Mouse (Mus musculus) adrenal gland, adult (tissue): ENCODE data around the gene Zfp579.
A peak's percentile ranks its signal among the peaks of the same experiment; 100 is the strongest.
"Not testable (repeated sequence)": the region's sequence is repeated elsewhere in the genome, so short reads cannot be mapped to it uniquely, and the experiment has no call there.

Source experiments
- DNase-seq, 2 experiments: peaks; one replicate each; pipeline ENCODE4 v3.0.0; 2022 to 2023; ENCODE audit warnings: low spot score in 1 of 2; ENCODE audit not compliant: inconsistent age in 2 of 2

Zfp579 gene

DNA sequence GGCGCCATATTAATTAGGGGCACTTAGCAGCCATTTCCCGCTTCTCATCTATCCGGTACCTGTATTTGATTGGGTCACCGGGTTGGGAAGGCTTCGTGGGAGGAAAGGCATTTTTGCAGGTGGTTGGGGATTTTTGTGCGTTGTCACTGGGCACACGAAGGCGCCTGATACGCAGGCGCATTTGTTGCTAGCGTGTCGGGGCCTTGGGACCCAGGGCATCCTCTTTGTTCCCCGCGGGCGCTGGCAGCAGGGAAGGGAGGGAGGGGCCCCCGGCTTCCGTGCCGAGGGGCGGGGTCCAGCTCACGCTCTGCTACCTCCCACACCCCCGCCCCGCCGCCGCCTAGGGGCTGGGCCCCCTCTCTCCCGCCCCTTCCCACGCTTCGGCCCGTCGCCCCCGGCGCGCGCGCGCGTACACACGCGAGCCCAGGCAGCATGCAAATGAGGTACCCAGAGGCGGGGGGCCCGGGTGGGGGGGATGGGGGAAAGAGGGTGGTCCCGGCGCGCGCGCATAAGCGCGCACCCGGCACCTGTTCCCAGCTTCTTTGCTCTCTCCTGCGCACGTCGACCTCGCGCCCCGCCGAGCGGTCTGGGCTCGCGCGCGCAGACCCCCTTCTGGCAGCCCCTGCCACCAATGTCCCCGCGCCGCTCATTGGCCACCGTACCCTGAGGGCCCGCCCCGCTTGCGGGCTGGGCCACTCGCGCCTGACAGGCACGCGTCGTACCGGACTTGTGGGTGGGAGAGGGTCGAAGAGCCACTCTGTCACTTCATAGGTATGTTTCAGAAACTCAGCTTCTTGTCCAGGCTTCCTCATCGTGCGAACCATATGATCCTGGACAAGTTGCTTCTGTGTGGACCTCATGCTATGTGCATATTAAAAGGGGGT, 19.4 kb upstream of the Zfp579 start, which contains the start of gene Gm44973:
Gene Gm44973 (plus strand): TSS at position 379 of the 884 bp plus-strand sequence.
- DNase-seq, result peak; percentile 97 to 99

DNA sequence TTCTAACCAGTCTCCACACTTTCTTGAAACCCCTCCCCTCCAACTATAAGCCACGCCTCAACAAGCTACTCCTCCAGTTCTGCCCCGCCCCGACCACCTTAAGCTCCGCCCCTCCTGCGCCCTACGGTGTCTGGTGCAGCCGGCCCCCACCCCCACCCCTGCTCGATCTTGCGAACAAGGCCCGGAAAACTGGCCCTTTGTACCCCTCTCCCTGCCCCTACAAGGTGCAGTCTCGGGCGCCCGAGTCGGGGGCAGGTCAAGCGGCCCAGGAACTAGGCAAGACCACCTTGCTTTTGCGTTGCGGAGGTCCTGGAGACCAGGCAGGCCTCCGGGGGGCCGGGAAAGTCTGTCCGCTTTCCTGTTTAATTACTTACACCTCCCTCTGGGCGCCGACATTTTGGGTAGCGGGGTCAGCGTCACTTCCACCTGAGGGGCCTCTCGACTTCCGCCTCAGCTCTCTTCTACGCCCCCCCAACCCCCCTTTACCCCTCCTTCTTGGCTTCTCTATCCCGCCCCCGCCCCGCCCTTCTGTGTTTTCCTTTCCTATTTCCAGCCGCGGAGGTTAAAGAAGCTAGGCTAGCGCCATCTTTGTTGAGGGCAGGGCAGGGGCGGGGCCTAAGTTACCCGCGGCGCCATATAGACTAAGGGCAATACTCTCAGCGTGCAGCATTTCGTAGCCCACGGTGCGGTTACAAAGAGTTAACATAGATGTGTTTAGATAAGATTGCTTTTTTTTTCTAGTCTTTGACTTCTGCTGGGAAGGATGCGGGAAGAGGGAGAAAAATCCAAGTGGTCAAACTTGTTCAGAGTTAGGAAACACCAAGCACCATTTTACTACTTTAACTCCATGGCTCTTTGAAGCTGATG, 18.5 kb upstream of the Zfp579 start, which contains the start of the genes Zfp524 and Fiz1:
Gene Zfp524 (plus strand): TSS at position 165 of the 867 bp plus-strand sequence.
Gene Fiz1 (minus strand): TSS at position 447 of the 867 bp plus-strand sequence.
- peak; percentile 96 to 99 for DNase-seq

DNA sequence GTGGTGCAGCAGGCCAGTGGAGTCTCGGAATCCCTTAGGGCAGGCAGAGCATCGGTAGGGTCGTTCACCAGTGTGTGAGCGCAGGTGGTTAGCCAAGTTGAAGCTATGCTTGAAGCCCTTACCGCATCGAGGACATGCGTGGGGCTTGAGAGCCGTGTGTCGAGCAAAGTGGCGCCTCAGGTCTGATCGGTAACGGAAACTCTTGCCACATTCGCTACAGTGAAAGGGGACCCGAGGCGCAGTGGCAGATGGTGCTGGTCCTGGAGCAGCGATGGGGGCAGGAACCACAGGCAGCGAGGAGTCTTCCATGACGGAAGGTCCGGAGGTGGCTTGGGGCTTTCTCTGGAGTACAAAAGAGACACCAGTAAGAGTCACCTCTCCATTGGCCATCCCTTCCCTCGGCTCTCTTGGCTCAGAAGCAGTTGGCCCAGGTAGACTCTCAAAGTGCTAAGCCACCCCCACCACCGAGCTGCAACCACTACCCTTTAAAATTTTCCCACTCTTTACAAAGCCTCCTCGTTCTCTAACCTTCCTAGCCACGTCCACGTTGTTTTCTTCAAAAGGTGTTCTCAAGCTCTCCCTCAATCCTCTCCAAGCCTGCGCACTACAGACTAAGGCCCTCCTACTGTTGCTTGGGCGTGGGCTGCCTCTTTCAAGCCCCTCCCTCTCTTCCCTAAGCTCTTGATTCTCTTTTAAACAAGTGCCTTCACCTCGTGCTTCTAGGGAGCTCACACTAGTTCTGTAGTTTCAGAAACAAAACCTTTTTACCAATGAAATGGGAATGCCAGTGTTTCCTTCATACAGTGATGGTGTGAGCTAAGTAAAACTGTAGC, 16.9 kb upstream of the Zfp579 start:
- peak in 1 of 2 experiments; percentile 37 for DNase-seq

- DNase-seq, result no peak
Observed at GRCm38 (mm10) chr7:5008229-5008628, 12.3 kb upstream of the Zfp579 start.

DNA sequence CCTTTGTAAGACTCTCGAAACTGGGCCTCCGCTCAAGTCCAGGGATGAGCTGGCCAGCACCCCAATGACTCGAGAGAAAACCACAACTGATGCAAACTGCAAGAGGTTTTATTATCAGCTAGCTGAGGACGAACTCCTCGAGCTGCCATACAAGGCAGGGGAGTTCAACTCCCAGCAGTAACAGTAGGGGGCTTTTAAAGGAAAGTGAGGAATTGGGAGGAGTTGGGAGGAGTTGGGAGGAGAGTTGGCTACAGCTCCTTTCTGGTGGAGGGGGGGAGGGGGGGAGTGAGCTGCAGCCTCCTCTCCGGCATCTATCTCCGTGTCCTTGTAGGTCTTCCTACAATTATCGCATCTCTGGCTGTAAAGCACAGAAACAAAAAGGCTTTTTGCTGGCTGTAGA, 6.9 kb upstream of the Zfp579 start:
- not testable (repeated sequence) for DNase-seq

- DNase-seq, result peak in 1 of 2 experiments; percentile 56
Observed at GRCm38 (mm10) chr7:4999876-5000275, 3.9 kb upstream of the Zfp579 start.

GRCm38 (mm10) chr7:4996934-4997333, 976 bp upstream of the Zfp579 start:
- DNase-seq, result no peak

DNA sequence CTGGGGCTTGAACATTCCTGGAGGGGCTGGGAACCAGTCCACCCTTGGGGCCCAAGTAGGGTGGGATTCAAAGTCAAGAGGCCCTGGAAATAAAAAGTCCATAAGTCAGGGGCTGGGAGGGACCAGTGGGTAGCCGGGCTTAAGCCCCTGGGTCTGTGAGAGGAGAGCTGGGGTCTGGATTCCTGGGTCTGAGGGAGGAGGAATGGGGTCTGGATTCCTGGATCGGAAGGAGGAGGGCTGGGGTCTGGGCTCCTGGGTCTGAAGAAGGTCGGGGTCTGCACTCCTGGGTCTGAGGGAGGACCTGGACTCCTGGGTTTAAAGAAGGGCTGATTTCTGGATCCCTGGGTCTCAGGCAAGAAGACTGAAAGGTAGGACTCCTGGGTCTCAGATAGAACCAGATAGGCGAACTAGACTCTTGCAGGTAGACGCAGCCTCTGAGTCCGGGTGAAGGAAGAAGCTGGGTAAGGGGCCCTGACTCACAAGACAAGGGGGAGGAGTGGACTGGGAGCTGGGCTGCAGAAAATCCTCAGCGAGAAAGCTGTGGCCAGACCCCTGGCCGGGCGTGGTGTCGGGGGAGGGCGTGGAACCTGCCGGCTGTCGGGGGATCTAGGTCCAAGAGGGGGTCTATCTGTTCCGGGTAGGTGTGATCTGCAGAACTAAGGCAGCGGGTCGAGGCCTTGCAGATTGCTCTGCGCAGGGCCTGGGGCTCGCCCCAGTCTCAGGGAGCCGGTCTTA, 523 bp downstream of the Zfp579 start:
- DNase-seq, result no peak

GRCm38 (mm10) chr7:4993999-4994788, 1.8 kb downstream of the Zfp579 start:
- no peak for DNase-seq

DNA sequence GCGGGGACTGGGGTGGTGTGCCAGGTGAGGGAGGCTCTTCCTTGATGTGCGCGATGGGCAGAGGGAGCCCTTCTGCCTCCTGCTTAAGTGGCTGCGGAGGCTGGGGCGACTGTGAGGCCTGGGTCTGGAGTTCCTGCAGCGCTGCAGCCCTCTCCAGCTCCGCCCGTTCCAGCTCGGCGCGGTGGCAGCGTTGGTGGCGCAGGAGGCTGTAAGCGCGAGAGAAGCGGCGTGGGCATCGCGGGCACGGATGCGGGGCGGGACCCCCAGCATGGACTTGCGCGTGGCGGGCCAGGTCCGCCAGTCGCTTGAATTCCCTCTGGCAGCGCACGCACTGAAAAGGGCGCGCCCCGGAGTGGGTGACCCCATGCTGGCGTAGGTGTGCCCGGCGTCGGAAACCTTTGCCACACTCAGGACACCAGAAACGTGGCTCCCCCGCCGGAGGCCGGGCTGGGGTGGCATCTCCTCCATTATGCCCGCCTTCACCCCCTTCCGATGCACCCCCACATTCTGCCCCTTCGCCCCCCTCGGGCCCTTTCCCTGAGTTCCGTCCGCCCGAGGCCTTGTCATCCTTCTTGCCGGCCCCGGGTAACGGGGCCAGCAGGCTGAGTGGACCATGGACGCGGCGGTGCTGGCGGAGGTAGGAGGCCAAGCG, 2.5 kb downstream of the Zfp579 start:
- DNase-seq, result no peak

DNA sequence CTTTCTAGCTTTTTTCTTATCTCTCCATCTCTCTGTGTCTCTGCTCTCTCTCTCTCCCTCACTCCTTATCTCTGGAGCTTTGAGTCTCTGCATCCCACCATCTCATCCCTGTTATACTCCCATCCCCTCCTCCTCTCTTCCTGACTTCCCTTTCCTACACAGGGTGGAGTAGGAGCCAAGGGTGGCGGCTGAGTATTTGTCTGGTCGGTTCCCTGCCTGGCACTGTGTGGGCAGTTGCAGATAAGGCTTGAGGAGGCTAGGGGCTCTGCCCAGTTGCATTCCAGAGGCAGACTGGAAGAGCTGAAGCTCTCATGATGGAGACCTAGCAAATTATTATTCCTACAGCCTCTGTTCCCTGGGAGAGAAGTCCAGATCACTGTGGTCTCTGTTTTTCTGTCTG, 7.7 kb downstream of the Zfp579 start:
- no peak for DNase-seq

DNA sequence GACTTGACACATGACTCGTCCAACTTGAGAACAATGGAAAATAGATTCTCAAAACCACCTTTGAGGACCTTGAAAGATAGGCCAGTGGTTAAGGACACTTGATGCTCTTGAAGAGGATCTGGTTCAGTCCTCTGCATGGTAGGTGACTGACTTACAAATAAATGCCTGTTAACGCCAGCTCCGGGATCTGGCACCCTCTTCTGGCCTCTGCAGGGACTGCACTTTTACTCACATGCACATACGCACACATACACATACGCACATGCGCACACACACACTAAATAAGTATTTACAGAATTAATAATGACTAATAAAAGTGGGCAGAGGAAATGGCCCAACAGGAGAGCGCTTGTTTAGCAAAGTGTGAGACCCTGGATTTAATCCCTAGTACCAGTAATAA, 19.1 kb downstream of the Zfp579 start:
- DNase-seq, result no peak

- DNase-seq, result no peak
Observed at GRCm38 (mm10) chr7:4975455-4975854, 20.5 kb downstream of the Zfp579 start.

DNA sequence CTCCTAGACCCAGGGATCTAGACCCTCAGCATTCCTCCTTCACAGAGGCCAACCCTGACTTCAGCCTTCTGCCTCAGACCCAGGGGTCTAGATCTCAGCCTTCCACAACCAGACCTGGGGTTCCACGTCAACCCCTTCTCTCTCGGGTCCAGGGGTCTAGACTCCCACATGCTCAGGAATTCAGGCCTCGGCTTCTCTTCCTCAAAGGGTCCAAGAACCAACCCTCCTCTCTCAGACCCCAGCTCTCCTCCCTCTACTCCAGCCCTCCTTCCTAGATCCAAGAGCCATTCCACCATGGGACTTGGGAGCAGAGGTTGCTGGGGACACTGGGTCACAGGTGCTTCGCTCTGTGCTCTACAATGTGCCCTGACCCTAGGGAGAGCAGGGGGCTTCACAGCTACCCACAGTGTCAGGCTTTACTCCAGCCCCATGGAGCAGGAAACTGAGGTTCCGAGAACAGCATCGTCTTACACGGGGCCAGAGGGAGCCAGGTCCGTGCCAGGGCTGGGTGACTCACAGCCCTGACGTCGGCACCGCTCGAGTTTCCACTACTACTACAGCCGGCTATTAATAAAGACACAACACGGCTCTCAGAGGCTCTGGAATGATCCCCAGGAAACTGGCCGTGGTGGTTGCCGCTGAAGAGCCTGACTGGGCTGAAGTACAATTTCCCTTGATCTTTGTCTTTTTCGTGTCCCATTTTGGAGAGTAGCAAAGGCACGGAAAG, 23.5 kb downstream of the Zfp579 start:
- DNase-seq, result peak; percentile 87 to 92

GRCm38 (mm10) chr7:4971710-4972109, 24.2 kb downstream of the Zfp579 start:
- DNase-seq, result no peak

GRCm38 (mm10) chr7:4971068-4971467, 24.9 kb downstream of the Zfp579 start, which contains the start of gene Sbk3:
Sbk3 (minus strand) TSS chr7:4971168.
- no peak for DNase-seq

DNA sequence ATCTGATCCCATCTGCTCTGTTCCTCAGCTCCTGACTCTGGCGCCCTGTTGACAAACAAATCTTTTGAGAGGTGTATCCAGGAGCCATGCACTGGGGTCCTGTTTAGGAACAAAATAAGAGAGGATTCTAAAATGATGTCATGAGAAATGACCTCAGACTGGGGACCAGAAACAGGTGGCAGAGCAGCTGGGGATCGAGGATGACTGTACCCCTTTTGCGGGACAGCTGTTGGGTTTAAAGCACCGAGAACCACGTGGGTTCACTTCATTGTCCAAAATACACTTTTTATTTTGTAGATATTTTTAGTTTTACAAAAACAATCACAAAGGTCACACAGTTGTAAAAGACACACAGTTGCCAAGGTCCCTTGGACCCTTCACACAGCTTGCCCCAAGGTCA, 31.0 kb downstream of the Zfp579 start:
- DNase-seq, result no peak

- DNase-seq, result peak; percentile 88 to 95
Observed at GRCm38 (mm10) chr7:4964272-4964671, 31.7 kb downstream of the Zfp579 start, which contains the start of gene Sbk2. Sbk2 (minus strand) TSS chr7:4964406.
